Mouse (Mus musculus): ENCODE data around the gene Dus1l. TPM values are rescaled to one million over a fixed set of nuclear protein-coding genes. Genes with fewer than 3 reads are reported as not detected.

Gene Dus1l
- polyA plus RNA-seq, 1 experiment from 2014 or later: 71.7 TPM

DNA sequence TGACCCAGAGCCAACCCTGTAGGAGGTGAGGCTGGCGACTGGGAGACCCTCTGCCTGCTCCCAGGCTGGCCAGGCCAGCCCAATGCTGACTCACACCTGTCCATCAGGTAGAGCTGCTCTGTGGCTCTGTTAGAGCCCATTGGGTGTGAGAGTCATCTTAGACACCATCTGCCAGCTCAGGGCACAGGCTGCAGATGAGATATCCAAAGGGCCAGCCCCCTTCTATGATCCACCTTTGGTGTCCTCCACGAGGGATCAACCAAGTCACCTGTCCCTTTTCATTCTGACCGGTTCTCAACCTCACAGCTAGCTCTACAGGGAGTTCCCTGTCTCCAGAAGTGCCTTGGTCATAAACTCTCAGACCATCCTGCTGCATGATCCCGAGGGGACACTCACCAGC, 26.1 kb upstream of the Dus1l start:
- H3K4me2 ChIP-seq (ENCODE audit: low read depth, low read length, severe bottlenecking): peak overlapping the region; percentile 98
- no peak overlapping the region for H3K27ac ChIP-seq (ENCODE audit: low read depth, low read length)
- H3K4me3 ChIP-seq (ENCODE audit: low read depth, low read length): peak overlapping the region; percentile 87
- WGBS: 55% methylated on average over 4 of the region's 4 CpGs
- H3K4me1 ChIP-seq (replicated peaks; ENCODE audit: control insufficient read depth, insufficient read depth, low read length): peaks cover 29% of the 10 kb centered on the region
- H3K27me3 ChIP-seq (ENCODE audit: control insufficient read depth, insufficient read depth, low read length): no peaks in the 10 kb centered on the region
- no peak for ATAC-seq (replicated peaks; ENCODE audit: low FRiP score)
- peak overlapping the region; percentile 93 for H3K9ac ChIP-seq (ENCODE audit: low read length)
- peaks cover 36% of the 10 kb centered on the region for H3K36me3 ChIP-seq (ENCODE audit: control insufficient read depth, insufficient read depth, low read length)
- no peaks in the 10 kb centered on the region for H3K9me3 ChIP-seq (ENCODE audit: control insufficient read depth, low read length)
- DNase-seq (ENCODE audit: low spot score): no peak

DNA sequence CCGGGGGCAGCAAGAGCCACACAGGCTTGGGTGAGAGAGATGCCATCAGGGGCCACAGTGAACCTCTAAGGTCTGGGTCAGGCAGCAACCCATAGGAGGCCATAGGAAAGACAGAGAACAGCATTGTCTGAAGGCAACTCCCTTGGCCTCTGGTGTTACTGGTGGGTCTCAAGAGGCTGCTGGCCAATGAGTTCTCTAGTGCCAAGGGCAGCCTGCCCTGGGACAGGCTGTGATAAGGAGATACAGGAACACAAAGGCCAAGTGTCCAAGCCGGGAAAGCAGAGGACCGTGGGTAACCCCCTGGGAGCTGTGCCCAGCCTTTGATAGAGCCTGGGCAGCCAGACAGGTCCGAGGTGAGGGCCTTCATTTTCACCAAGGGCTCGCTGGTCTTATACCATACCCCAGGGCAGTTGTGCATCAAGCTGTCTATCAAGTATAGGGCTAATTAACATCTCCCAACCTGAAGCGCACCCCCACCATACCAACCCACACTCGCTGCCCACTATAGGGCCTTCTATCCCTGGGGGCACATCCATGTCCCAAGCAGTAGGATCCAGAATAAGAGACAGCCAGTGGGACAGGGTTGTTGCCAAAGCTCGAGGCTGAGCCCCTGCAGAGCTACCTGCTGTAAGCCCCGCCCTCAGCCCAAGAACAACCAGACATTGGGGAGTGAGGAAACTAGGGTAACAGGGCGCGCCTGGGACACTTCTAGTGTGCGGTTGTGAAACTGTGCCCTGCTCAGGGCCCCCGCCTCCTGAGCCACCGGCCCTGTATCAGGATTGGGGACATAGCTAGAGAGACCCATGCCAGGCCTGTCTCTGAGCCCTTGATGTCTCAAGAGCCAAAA, 25.1 kb upstream of the Dus1l start:
- H3K36me3 ChIP-seq (ENCODE audit: control insufficient read depth, insufficient read depth, low read length): peaks cover 45% of the 10 kb centered on the region

DNA sequence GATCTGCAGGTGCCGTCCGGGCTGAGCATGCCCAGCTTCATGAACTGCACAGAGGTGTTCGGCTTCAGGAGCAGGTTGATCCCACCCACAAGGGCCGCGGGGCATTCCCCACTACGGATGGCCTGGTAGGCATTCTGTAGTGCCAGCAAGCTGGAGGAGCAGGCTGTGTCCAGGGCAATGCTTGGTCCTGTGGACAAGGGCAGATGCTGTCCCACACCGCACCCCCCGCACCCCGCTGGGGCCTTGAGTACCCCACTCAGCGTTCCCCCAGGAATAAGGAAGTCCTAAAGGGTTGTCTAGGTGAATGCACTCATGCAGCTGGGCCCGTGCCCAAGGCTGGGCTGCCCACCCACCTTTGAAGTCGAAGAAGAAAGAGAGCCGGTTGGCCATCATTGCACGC, 24.3 kb upstream of the Dus1l start:
- Histone ChIP-seq H3K4me1 (replicated peaks; ENCODE audit: control insufficient read depth, insufficient read depth, low read length) (peaks cover 21% of the 10 kb centered on the region), H3K4me2 (ENCODE audit: low read depth, low read length, severe bottlenecking) (no peak overlapping the region), H3K4me3 (ENCODE audit: low read depth, low read length) (no peak overlapping the region), H3K27ac (ENCODE audit: low read depth, low read length) (no peak overlapping the region), H3K9ac (ENCODE audit: low read length) (no peak overlapping the region), H3K36me3 (ENCODE audit: control insufficient read depth, insufficient read depth, low read length) (peaks cover 52% of the 10 kb centered on the region), H3K27me3 (ENCODE audit: control insufficient read depth, insufficient read depth, low read length) (no peaks in the 10 kb centered on the region), H3K9me3 (ENCODE audit: control insufficient read depth, low read length) (no peaks in the 10 kb centered on the region)
- WGBS: 94% methylated on average over 14 of the region's 14 CpGs
- DNase-seq (ENCODE audit: low spot score) (peak; percentile 51), ATAC-seq (replicated peaks; ENCODE audit: low FRiP score) (no peak)

More for the DNA sequence above, 25.1 kb upstream of the Dus1l start:
- Histone ChIP-seq H3K27me3 (ENCODE audit: control insufficient read depth, insufficient read depth, low read length) (no peaks in the 10 kb centered on the region), H3K9ac (ENCODE audit: low read length) (peak overlapping the region; percentile 27), H3K27ac (ENCODE audit: low read depth, low read length) (no peak overlapping the region), H3K9me3 (ENCODE audit: control insufficient read depth, low read length) (no peaks in the 10 kb centered on the region), H3K4me1 (replicated peaks; ENCODE audit: control insufficient read depth, insufficient read depth, low read length) (peaks cover 29% of the 10 kb centered on the region), H3K4me2 (ENCODE audit: low read depth, low read length, severe bottlenecking) (peak overlapping the region; percentile 98), H3K4me3 (ENCODE audit: low read depth, low read length) (peak overlapping the region; percentile 13)
- 89% methylated on average over 14 of the region's 14 CpGs for WGBS
- no peak for DNase-seq (ENCODE audit: low spot score)
- ATAC-seq (replicated peaks; ENCODE audit: low FRiP score): no peak

DNA sequence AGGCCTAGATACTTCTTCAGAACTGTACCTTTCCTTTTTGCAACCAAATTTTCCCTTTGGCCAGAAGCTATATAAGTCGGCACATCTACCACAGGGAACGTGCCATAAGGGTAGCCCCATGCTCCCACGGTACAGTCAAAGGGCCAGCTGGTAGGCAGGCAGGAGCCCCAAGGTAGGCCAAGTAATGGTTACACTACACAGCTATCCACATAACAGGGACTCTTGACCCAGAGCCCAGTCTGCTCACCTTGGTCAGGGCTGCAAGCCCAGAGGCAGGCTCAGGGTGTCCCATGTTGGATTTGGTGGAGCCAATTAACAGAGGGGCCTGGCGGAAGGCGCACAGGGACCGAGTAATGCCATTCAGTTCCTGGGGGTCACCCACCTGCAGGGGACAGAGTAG, 23.4 kb upstream of the Dus1l start:
- WGBS: 96% methylated on average over 6 of the region's 6 CpGs
- H3K4me1 ChIP-seq (replicated peaks; ENCODE audit: control insufficient read depth, insufficient read depth, low read length): peaks cover 14% of the 10 kb centered on the region
- no peaks in the 10 kb centered on the region for H3K9me3 ChIP-seq (ENCODE audit: control insufficient read depth, low read length)
- H3K27ac ChIP-seq (ENCODE audit: low read depth, low read length): no peak overlapping the region
- no peak overlapping the region for H3K4me2 ChIP-seq (ENCODE audit: low read depth, low read length, severe bottlenecking)
- no peak overlapping the region; the same call in 1 of the 2 replicates for H3K9ac ChIP-seq (ENCODE audit: low read length)
- ATAC-seq (replicated peaks; ENCODE audit: low FRiP score) (no peak), DNase-seq (ENCODE audit: low spot score) (no peak)
- no peak overlapping the region for H3K4me3 ChIP-seq (ENCODE audit: low read depth, low read length)
- H3K36me3 ChIP-seq (ENCODE audit: control insufficient read depth, insufficient read depth, low read length): peaks cover 62% of the 10 kb centered on the region
- H3K27me3 ChIP-seq (ENCODE audit: control insufficient read depth, insufficient read depth, low read length): no peaks in the 10 kb centered on the region

DNA sequence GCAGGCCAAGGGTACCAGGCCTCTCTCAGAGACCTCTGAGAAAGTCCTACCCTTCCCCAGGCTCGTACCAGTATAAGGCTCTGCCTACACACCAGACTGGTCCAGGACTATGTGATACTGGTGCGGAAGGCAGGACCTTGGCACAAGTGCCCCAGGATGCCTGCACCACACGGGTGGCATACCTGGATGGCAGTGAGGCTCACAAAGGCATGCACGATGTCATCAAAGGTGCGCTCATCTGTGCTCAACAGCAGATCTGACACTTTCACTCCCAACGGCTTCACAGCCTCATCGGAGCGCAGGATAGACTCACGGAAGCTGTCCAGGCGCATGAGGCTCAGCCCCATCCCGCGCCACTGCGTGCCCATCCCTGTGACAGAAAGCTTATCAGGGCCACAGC, 22.0 kb upstream of the Dus1l start:
- WGBS: 97% methylated on average over 13 of the region's 13 CpGs
- H3K36me3 ChIP-seq (ENCODE audit: control insufficient read depth, insufficient read depth, low read length): peaks cover 75% of the 10 kb centered on the region
- H3K4me1 ChIP-seq (replicated peaks; ENCODE audit: control insufficient read depth, insufficient read depth, low read length): peaks cover 14% of the 10 kb centered on the region
- H3K4me3 ChIP-seq (ENCODE audit: low read depth, low read length): no peak overlapping the region
- H3K9ac ChIP-seq (ENCODE audit: low read length): no peak overlapping the region
- DNase-seq (ENCODE audit: low spot score) (peak; percentile 47), ATAC-seq (replicated peaks; ENCODE audit: low FRiP score) (no peak)
- H3K27ac ChIP-seq (ENCODE audit: low read depth, low read length): no peak overlapping the region
- no peak overlapping the region for H3K4me2 ChIP-seq (ENCODE audit: low read depth, low read length, severe bottlenecking)
- no peaks in the 10 kb centered on the region for H3K27me3 ChIP-seq (ENCODE audit: control insufficient read depth, insufficient read depth, low read length)
- no peaks in the 10 kb centered on the region for H3K9me3 ChIP-seq (ENCODE audit: control insufficient read depth, low read length)

DNA sequence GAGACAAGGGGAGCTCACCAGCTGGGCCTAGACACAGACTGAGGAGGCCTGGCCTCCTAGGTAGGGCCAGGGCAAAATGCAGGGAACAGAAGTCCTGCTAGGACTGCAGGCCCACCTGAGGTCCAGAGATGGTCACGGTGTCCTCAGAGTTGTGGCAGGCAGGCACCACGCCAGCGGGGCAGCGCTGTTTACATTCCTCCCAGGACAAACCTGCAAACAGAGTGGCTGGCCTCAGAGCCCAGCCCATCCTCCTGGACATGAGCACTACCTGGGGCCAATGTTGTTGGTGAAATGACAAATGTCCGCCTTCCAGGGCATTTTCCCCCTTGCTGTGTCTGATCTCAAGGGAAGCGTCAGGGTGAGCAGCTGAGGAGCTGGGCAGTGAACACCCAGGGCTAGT, 21.2 kb upstream of the Dus1l start:
- H3K9ac ChIP-seq (ENCODE audit: low read length): no peak overlapping the region
- 90% methylated on average over 6 of the region's 6 CpGs for whole genome bisulfite sequencing
- no peaks in the 10 kb centered on the region for H3K27me3 ChIP-seq (ENCODE audit: control insufficient read depth, insufficient read depth, low read length)
- H3K36me3 ChIP-seq (ENCODE audit: control insufficient read depth, insufficient read depth, low read length): peaks cover 83% of the 10 kb centered on the region
- no peak overlapping the region for H3K4me2 ChIP-seq (ENCODE audit: low read depth, low read length, severe bottlenecking)
- DNase-seq (ENCODE audit: low spot score) (no peak), ATAC-seq (replicated peaks; ENCODE audit: low FRiP score) (no peak)
- peaks cover 6% of the 10 kb centered on the region for H3K4me1 ChIP-seq (replicated peaks; ENCODE audit: control insufficient read depth, insufficient read depth, low read length)
- H3K4me3 ChIP-seq (ENCODE audit: low read depth, low read length): no peak overlapping the region
- no peak overlapping the region for H3K27ac ChIP-seq (ENCODE audit: low read depth, low read length)
- no peaks in the 10 kb centered on the region for H3K9me3 ChIP-seq (ENCODE audit: control insufficient read depth, low read length)

DNA sequence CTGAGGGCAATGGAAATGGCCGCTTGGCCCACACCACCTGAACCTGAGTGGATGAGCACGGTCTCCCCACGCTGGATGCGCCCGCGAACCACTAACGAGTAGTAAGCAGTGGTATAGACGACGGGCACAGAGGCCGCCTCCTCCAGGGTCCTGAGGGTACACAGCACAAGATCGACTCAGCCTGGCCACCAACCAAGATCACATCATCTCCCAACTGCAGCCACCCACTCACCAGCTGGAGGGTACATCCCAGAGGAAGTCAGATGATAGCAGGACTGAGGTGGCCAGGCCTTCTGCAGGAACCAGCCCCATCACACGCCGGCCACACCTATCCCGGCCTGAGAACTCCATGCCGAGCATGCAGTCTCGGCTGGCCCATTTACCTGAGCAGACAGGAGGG, 15.9 kb upstream of the Dus1l start:
- WGBS: 94% methylated on average over 16 of the region's 16 CpGs
- DNase-seq (ENCODE audit: low spot score): no peak
- Histone ChIP-seq H3K27ac (ENCODE audit: low read depth, low read length) (no peak overlapping the region), H3K36me3 (ENCODE audit: control insufficient read depth, insufficient read depth, low read length) (peaks cover 88% of the 10 kb centered on the region), H3K27me3 (ENCODE audit: control insufficient read depth, insufficient read depth, low read length) (no peaks in the 10 kb centered on the region), H3K4me2 (ENCODE audit: low read depth, low read length, severe bottlenecking) (no peak overlapping the region), H3K9me3 (ENCODE audit: control insufficient read depth, low read length) (no peaks in the 10 kb centered on the region), H3K4me3 (ENCODE audit: low read depth, low read length) (no peak overlapping the region), H3K9ac (ENCODE audit: low read length) (no peak overlapping the region), H3K4me1 (replicated peaks; ENCODE audit: control insufficient read depth, insufficient read depth, low read length) (no peaks in the 10 kb centered on the region)
- ATAC-seq (replicated peaks; ENCODE audit: low FRiP score): no peak

DNA sequence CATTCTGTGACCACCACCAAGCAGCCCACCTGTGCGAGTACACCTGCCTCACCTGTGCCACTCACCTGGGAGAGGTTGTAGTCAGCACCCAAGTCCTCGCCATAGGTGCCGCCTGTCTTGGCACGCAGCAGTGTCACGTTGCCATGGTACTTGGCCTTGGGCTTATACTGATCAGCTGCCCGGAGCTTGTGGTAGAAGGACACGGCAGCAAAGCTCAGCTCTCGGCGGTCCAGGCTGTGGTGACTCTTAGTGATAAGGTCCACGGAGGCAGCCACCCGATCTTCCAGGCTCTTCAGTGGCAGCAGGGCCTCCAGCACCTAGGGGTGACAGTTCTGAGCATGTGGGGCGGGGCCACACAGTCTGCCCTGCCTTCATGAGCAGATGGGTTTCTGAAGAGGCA, 11.8 kb upstream of the Dus1l start:
- DNase-seq (ENCODE audit: low spot score): no peak
- Histone ChIP-seq H3K36me3 (ENCODE audit: control insufficient read depth, insufficient read depth, low read length) (peaks cover 55% of the 10 kb centered on the region), H3K4me2 (ENCODE audit: low read depth, low read length, severe bottlenecking) (no peak overlapping the region), H3K4me3 (ENCODE audit: low read depth, low read length) (no peak overlapping the region), H3K27me3 (ENCODE audit: control insufficient read depth, insufficient read depth, low read length) (no peaks in the 10 kb centered on the region), H3K4me1 (replicated peaks; ENCODE audit: control insufficient read depth, insufficient read depth, low read length) (no peaks in the 10 kb centered on the region), H3K9ac (ENCODE audit: low read length) (no peak overlapping the region), H3K27ac (ENCODE audit: low read depth, low read length) (no peak overlapping the region), H3K9me3 (ENCODE audit: control insufficient read depth, low read length) (no peaks in the 10 kb centered on the region)
- no peak for ATAC-seq (replicated peaks; ENCODE audit: low FRiP score)
- WGBS: 93% methylated on average over 12 of the region's 12 CpGs

All from forebrain, embryonic 11.5 days (tissue).